Mouse (Mus musculus): ENCODE results near the gene Zbtb4.

- TF ChIP-seq CTCF (IDR thresholded peaks at IDR 0.05; ENCODE audit: insufficient read depth, low read depth, low read length): no peak
- TF ChIP-seq POLR2A (IDR thresholded peaks at IDR 0.05; ENCODE audit: insufficient read depth, low read depth, low read length): no peak
Measured at GRCm38 (mm10) chr11:69761868-69762267, 3.8 kb upstream of the Zbtb4 start, which contains the start of gene Slc35g3.
